Mouse (Mus musculus): ENCODE results near the gene Ipcef1. TPM values are rescaled to one million over a fixed set of nuclear protein-coding genes. Genes with fewer than 3 reads are reported as not detected.

Gene Ipcef1
- polyA plus RNA-seq, 1 experiment from 2014 or later, result 0.69 TPM

GRCm38 (mm10) chr10:6983431-6983830 is 68.8 kb downstream of the Ipcef1 start:
- H3K4me1 ChIP-seq (replicated peaks), result peaks cover 3% of the 10 kb centered on the region; the same call in 1 of the 2 replicates

GRCm38 (mm10) chr10:6982751-6983151 is 69.5 kb downstream of the Ipcef1 start:
- Histone ChIP-seq H3K4me2 (no peak overlapping the region), H3K9me3 (no peaks in the 10 kb centered on the region), H3K9ac (no peak overlapping the region), H3K4me3 (no peak overlapping the region), H3K4me1 (replicated peaks) (peaks cover 3% of the 10 kb centered on the region; the same call in 1 of the 2 replicates), H3K36me3 (no peaks in the 10 kb centered on the region), H3K27ac (no peak overlapping the region), H3K27me3 (no peaks in the 10 kb centered on the region)
- WGBS, result 81% methylated on average over 2 of the region's 2 CpGs
- no peak for ATAC-seq (ENCODE audit: low FRiP score)

More at GRCm38 (mm10) chr10:6983431-6983830, 68.8 kb downstream of the Ipcef1 start:
- Histone ChIP-seq H3K4me3 (no peak overlapping the region), H3K4me2 (no peak overlapping the region), H3K27me3 (no peaks in the 10 kb centered on the region), H3K27ac (no peak overlapping the region), H3K9me3 (no peaks in the 10 kb centered on the region), H3K36me3 (no peaks in the 10 kb centered on the region), H3K9ac (no peak overlapping the region)
- no peak for ATAC-seq (ENCODE audit: low FRiP score)
- 94% methylated on average over 2 of the region's 2 CpGs for WGBS

GRCm38 (mm10) chr10:6980236-6980635 is 72.0 kb downstream of the Ipcef1 start:
- 30% methylated on average over 6 of the region's 6 CpGs for WGBS
- H3K9me3 ChIP-seq, result no peaks in the 10 kb centered on the region
- H3K4me1 ChIP-seq (replicated peaks), result peaks cover 3% of the 10 kb centered on the region; the same call in 1 of the 2 replicates
- H3K9ac ChIP-seq, result no peak overlapping the region
- peak overlapping the region; percentile 13; the same call in 1 of the 2 replicates for H3K27ac ChIP-seq
- no peaks in the 10 kb centered on the region for H3K36me3 ChIP-seq
- H3K27me3 ChIP-seq, result no peaks in the 10 kb centered on the region
- peak overlapping the region; percentile 46 for H3K4me2 ChIP-seq
- peak overlapping the region; percentile 27 for H3K4me3 ChIP-seq
- ATAC-seq (ENCODE audit: low FRiP score), result no peak

GRCm38 (mm10) chr10:6979789-6980188 is 72.5 kb downstream of the Ipcef1 start:
- Histone ChIP-seq H3K4me2 (peak overlapping the region; percentile 46), H3K4me1 (replicated peaks) (peaks cover 3% of the 10 kb centered on the region; the same call in 1 of the 2 replicates), H3K27ac (peak overlapping the region; percentile 13; the same call in 1 of the 2 replicates), H3K27me3 (no peaks in the 10 kb centered on the region), H3K9me3 (no peaks in the 10 kb centered on the region), H3K36me3 (no peaks in the 10 kb centered on the region), H3K4me3 (peak overlapping the region; percentile 27), H3K9ac (no peak overlapping the region)
- 66% methylated on average over 8 of the region's 8 CpGs for WGBS
- no peak for ATAC-seq (ENCODE audit: low FRiP score)

GRCm38 (mm10) chr10:6979216-6979615 is 73.1 kb downstream of the Ipcef1 start:
- Histone ChIP-seq H3K36me3 (no peaks in the 10 kb centered on the region), H3K9ac (no peak overlapping the region), H3K4me3 (no peak overlapping the region), H3K27ac (peak overlapping the region; percentile 36; the same call in 1 of the 2 replicates), H3K4me2 (peak overlapping the region; percentile 46; the same call in 1 of the 2 replicates), H3K4me1 (replicated peaks) (peaks cover 3% of the 10 kb centered on the region; the same call in 1 of the 2 replicates), H3K9me3 (no peaks in the 10 kb centered on the region), H3K27me3 (no peaks in the 10 kb centered on the region)
- WGBS, result 67% methylated on average over 7 of the region's 7 CpGs
- ATAC-seq (ENCODE audit: low FRiP score), result peak; percentile 70

GRCm38 (mm10) chr10:6978733-6979132 is 73.5 kb downstream of the Ipcef1 start:
- Histone ChIP-seq H3K4me1 (replicated peaks) (peaks cover 3% of the 10 kb centered on the region; the same call in 1 of the 2 replicates), H3K9me3 (no peaks in the 10 kb centered on the region), H3K27ac (no peak overlapping the region), H3K4me2 (no peak overlapping the region), H3K27me3 (no peaks in the 10 kb centered on the region), H3K4me3 (no peak overlapping the region), H3K36me3 (no peaks in the 10 kb centered on the region), H3K9ac (no peak overlapping the region)
- WGBS, result 92% methylated on average over 1 of the region's 1 CpGs
- 0 out of 2 replicates have a peak, but pooled peaks have one; percentile 15 for ATAC-seq (ENCODE audit: low FRiP score)

GRCm38 (mm10) chr10:6977843-6978242 is 74.4 kb downstream of the Ipcef1 start:
- Histone ChIP-seq H3K27ac (no peak overlapping the region), H3K9ac (no peak overlapping the region), H3K4me3 (no peak overlapping the region), H3K36me3 (no peaks in the 10 kb centered on the region), H3K4me1 (replicated peaks) (peaks cover 3% of the 10 kb centered on the region; the same call in 1 of the 2 replicates), H3K9me3 (no peaks in the 10 kb centered on the region), H3K4me2 (no peak overlapping the region), H3K27me3 (no peaks in the 10 kb centered on the region)
- WGBS, result 87% methylated on average over 2 of the region's 2 CpGs
- no peak for ATAC-seq (ENCODE audit: low FRiP score)

- Histone ChIP-seq H3K4me1 (replicated peaks) (no peaks in the 10 kb centered on the region), H3K27ac (0 out of 2 replicates have a peak overlapping the region, but pooled peaks have one; percentile 35), H3K36me3 (no peaks in the 10 kb centered on the region), H3K27me3 (no peaks in the 10 kb centered on the region), H3K4me3 (no peak overlapping the region), H3K9ac (no peak overlapping the region), H3K9me3 (no peaks in the 10 kb centered on the region), H3K4me2 (no peak overlapping the region)
- WGBS, result 79% methylated on average over 1 of the region's 1 CpGs
- no peak for ATAC-seq (ENCODE audit: low FRiP score)
These were observed 83.9 kb downstream of the Ipcef1 start for GRCm38 (mm10) chr10:6968334-6968733.

- Histone ChIP-seq H3K9me3 (no peaks in the 10 kb centered on the region), H3K36me3 (no peaks in the 10 kb centered on the region), H3K4me1 (replicated peaks) (no peaks in the 10 kb centered on the region), H3K9ac (no peak overlapping the region), H3K27me3 (no peaks in the 10 kb centered on the region), H3K27ac (0 out of 2 replicates have a peak overlapping the region, but pooled peaks have one; percentile 12), H3K4me3 (no peak overlapping the region), H3K4me2 (no peak overlapping the region)
- WGBS, result 73% methylated on average over 8 of the region's 8 CpGs
- peak; percentile 68 for ATAC-seq (ENCODE audit: low FRiP score)
These were observed 84.6 kb downstream of the Ipcef1 start for GRCm38 (mm10) chr10:6967588-6968242.

GRCm38 (mm10) chr10:6958791-6959190 is 93.5 kb downstream of the Ipcef1 start:
- no peak overlapping the region for H3K4me2 ChIP-seq
- no peaks in the 10 kb centered on the region for H3K27me3 ChIP-seq
- no peak overlapping the region for H3K4me3 ChIP-seq
- no peaks in the 10 kb centered on the region for H3K36me3 ChIP-seq
- H3K4me1 ChIP-seq (replicated peaks), result no peaks in the 10 kb centered on the region
- H3K27ac ChIP-seq, result no peak overlapping the region
- H3K9me3 ChIP-seq, result no peaks in the 10 kb centered on the region
- ATAC-seq (ENCODE audit: low FRiP score), result no peak
- H3K9ac ChIP-seq, result no peak overlapping the region
- WGBS, result 77% methylated on average over 5 of the region's 5 CpGs

- H3K27ac ChIP-seq, result no peak overlapping the region
- H3K9me3 ChIP-seq, result no peaks in the 10 kb centered on the region
- no peaks in the 10 kb centered on the region for H3K36me3 ChIP-seq
- H3K4me3 ChIP-seq, result no peak overlapping the region
- H3K4me2 ChIP-seq, result no peak overlapping the region
- ATAC-seq (ENCODE audit: low FRiP score), result no peak
- no peaks in the 10 kb centered on the region for H3K27me3 ChIP-seq
- no peaks in the 10 kb centered on the region for H3K4me1 ChIP-seq (replicated peaks)
- WGBS, result 93% methylated on average over 2 of the region's 2 CpGs
- H3K9ac ChIP-seq, result no peak overlapping the region
These were observed 95.9 kb downstream of the Ipcef1 start for GRCm38 (mm10) chr10:6956357-6956756.

GRCm38 (mm10) chr10:6954533-6954932 is 97.7 kb downstream of the Ipcef1 start:
- Histone ChIP-seq H3K36me3 (no peaks in the 10 kb centered on the region), H3K4me2 (no peak overlapping the region), H3K27ac (no peak overlapping the region), H3K9ac (no peak overlapping the region), H3K4me3 (no peak overlapping the region), H3K9me3 (no peaks in the 10 kb centered on the region), H3K4me1 (replicated peaks) (no peaks in the 10 kb centered on the region), H3K27me3 (no peaks in the 10 kb centered on the region)
- ATAC-seq (ENCODE audit: low FRiP score), result no peak

GRCm38 (mm10) chr10:6953115-6953514 is 99.2 kb downstream of the Ipcef1 start:
- 80% methylated on average over 1 of the region's 1 CpGs for WGBS

More at GRCm38 (mm10) chr10:6953115-6953514, 99.2 kb downstream of the Ipcef1 start:
- H3K4me3 ChIP-seq, result no peak overlapping the region
- no peaks in the 10 kb centered on the region for H3K4me1 ChIP-seq (replicated peaks)
- no peak overlapping the region for H3K4me2 ChIP-seq
- H3K9me3 ChIP-seq, result no peaks in the 10 kb centered on the region
- H3K27me3 ChIP-seq, result no peaks in the 10 kb centered on the region
- H3K36me3 ChIP-seq, result no peaks in the 10 kb centered on the region
- H3K9ac ChIP-seq, result no peak overlapping the region
- no peak overlapping the region for H3K27ac ChIP-seq
- no peak for ATAC-seq (ENCODE audit: low FRiP score)

Measured in hindbrain, embryonic 13.5 days (tissue).